Mouse (Mus musculus) macrophage (primary cell): ENCODE data around the gene Rab11fip3. TPM values are rescaled to one million over a fixed set of nuclear protein-coding genes. Genes with fewer than 3 reads are reported as not detected.
"Not testable (repeated sequence)": the region's sequence is repeated elsewhere in the genome, so short reads cannot be mapped to it uniquely, and the experiment has no call there.

Experiments used
- H3K27ac ChIP-seq: fragments of 350-480 bp; formaldehyde crosslinking; 2 replicates; pipeline ENCODE4 v1.9.0; 2021
- H3K36me3 ChIP-seq: fragments of 350-480 bp; formaldehyde crosslinking; 2 replicates; pipeline ENCODE4 v1.9.0; 2021; ENCODE audit errors: inconsistent target
- H3K4me3 ChIP-seq: fragments of 350-480 bp; formaldehyde crosslinking; 2 replicates; pipeline ENCODE4 v1.9.0; 2021; ENCODE audit errors: inconsistent target
- H3K79me2 ChIP-seq: fragments of 350-480 bp; formaldehyde crosslinking; 2 replicates; pipeline ENCODE4 v1.9.0; 2021; ENCODE audit errors: inconsistent target
- WGBS: methylation state at CpG from one replicate; pipeline ENCODE4 v1.1.7; 2026; ENCODE audit warnings: inconsistent platforms; ENCODE audit not compliant: missing documents; 5-methylcytosine and 5-hydroxymethylcytosine counted together
- polyA plus RNA-seq: library from polyadenylated mRNA; stranded (reverse); fragments of 250-400 nt; gene quantifications from 3 replicates; pipeline ENCODE4 v1.2.4, GENCODE M21; 2018; ENCODE audit warnings: inconsistent platforms

The Rab11fip3 gene
- polyA plus RNA-seq, 1 experiment from 2014 or later = 7.6 TPM

GRCm38 (mm10) chr17:26100166-26100565, 30.8 kb upstream of the Rab11fip3 start:
- H3K79me2 ChIP-seq = no peaks in the 10 kb centered on the region
- H3K36me3 ChIP-seq = no peaks in the 10 kb centered on the region
- 74% methylated on average over 2 of the region's 2 CpGs for WGBS
- peak overlapping the region; percentile 87; the same call in 1 of the 2 replicates for H3K27ac ChIP-seq
- H3K4me3 ChIP-seq = no peak overlapping the region

- H3K79me2 ChIP-seq, H3K27ac ChIP-seq, H3K4me3 ChIP-seq, H3K36me3 ChIP-seq: not testable (repeated sequence)
- WGBS = 49% methylated on average over 3 of the region's 3 CpGs
These were observed 30.0 kb upstream of the Rab11fip3 start for GRCm38 (mm10) chr17:26099316-26099715.

GRCm38 (mm10) chr17:26098461-26098860, 29.1 kb upstream of the Rab11fip3 start:
- Histone ChIP-seq H3K27ac (no peak overlapping the region), H3K79me2 (no peaks in the 10 kb centered on the region), H3K36me3 (no peaks in the 10 kb centered on the region), H3K4me3 (no peak overlapping the region)
- 98% methylated on average over 7 of the region's 7 CpGs for WGBS

- Histone ChIP-seq H3K4me3 (peak within 1 kb of the TSS; percentile 46), H3K79me2 (no peaks in the 10 kb centered on the region), H3K36me3 (no peaks in the 10 kb centered on the region), H3K27ac (0 out of 2 replicates have a peak within 1 kb of the TSS, but pooled peaks have one; percentile 25)
- 5% methylated on average over 46 of the region's 47 CpGs for WGBS
These were observed 25.9 kb upstream of the Rab11fip3 start, which contains the start of gene Nme4 for GRCm38 (mm10) chr17:26095121-26095740. Nme4 (minus strand) TSS chr17:26095602.

GRCm38 (mm10) chr17:26094531-26095110, 25.3 kb upstream of the Rab11fip3 start:
- Histone ChIP-seq H3K79me2 (no peaks in the 10 kb centered on the region), H3K27ac (0 out of 2 replicates have a peak overlapping the region, but pooled peaks have one; percentile 25), H3K4me3 (peak overlapping the region; percentile 46), H3K36me3 (no peaks in the 10 kb centered on the region)
- 65% methylated on average over 9 of the region's 9 CpGs for WGBS

- no peaks in the 10 kb centered on the region for H3K36me3 ChIP-seq
- no peaks in the 10 kb centered on the region for H3K79me2 ChIP-seq
- H3K27ac ChIP-seq = peak within 1 kb of the TSS; percentile 51
- 1% methylated on average over 32 of the region's 32 CpGs for WGBS
- peak within 1 kb of the TSS; percentile 81 for H3K4me3 ChIP-seq
These were observed 20.7 kb upstream of the Rab11fip3 start, which contains the start of gene Decr2 for GRCm38 (mm10) chr17:26089905-26090632. Decr2 (minus strand) TSS chr17:26090337.

- H3K79me2 ChIP-seq = no peaks in the 10 kb centered on the region
- H3K27ac ChIP-seq = no peak overlapping the region
- no peak overlapping the region for H3K4me3 ChIP-seq
- no peaks in the 10 kb centered on the region; the same call in 1 of the 2 replicates for H3K36me3 ChIP-seq
- 95% methylated on average over 9 of the region's 9 CpGs for WGBS
These were observed 17.8 kb upstream of the Rab11fip3 start for GRCm38 (mm10) chr17:26087059-26087564.

GRCm38 (mm10) chr17:26080867-26081266, 11.5 kb upstream of the Rab11fip3 start:
- Histone ChIP-seq H3K36me3 (no peaks in the 10 kb centered on the region; the same call in 1 of the 2 replicates), H3K27ac (no peak overlapping the region), H3K4me3 (no peak overlapping the region), H3K79me2 (no peaks in the 10 kb centered on the region)
- WGBS = 66% methylated on average over 2 of the region's 2 CpGs

GRCm38 (mm10) chr17:26078851-26079250, 9.5 kb upstream of the Rab11fip3 start:
- Histone ChIP-seq H3K27ac (no peak overlapping the region), H3K79me2 (no peaks in the 10 kb centered on the region), H3K36me3 (no peaks in the 10 kb centered on the region), H3K4me3 (no peak overlapping the region)
- 89% methylated on average over 2 of the region's 2 CpGs for WGBS

GRCm38 (mm10) chr17:26075246-26075645, 5.9 kb upstream of the Rab11fip3 start:
- Histone ChIP-seq H3K4me3 (no peak overlapping the region), H3K36me3 (no peaks in the 10 kb centered on the region), H3K79me2 (no peaks in the 10 kb centered on the region), H3K27ac (no peak overlapping the region)
- WGBS = 83% methylated on average over 3 of the region's 3 CpGs

GRCm38 (mm10) chr17:26070136-26070535, 781 bp upstream of the Rab11fip3 start:
- H3K36me3 ChIP-seq = no peaks in the 10 kb centered on the region
- no peak overlapping the region for H3K27ac ChIP-seq
- H3K79me2 ChIP-seq = no peaks in the 10 kb centered on the region
- H3K4me3 ChIP-seq = no peak overlapping the region
- whole genome bisulfite sequencing = 27% methylated on average over 6 of the region's 6 CpGs

- H3K79me2 ChIP-seq = no peaks in the 10 kb centered on the region
- H3K36me3 ChIP-seq = no peaks in the 10 kb centered on the region
- H3K4me3 ChIP-seq = peak overlapping the region; percentile 26
- H3K27ac ChIP-seq = no peak overlapping the region
- WGBS = 19% methylated on average over 44 of the region's 44 CpGs
These were observed 1.1 kb downstream of the Rab11fip3 start for GRCm38 (mm10) chr17:26068024-26068830.

- no peaks in the 10 kb centered on the region for H3K36me3 ChIP-seq
- 90% methylated on average over 7 of the region's 7 CpGs for WGBS
- no peak overlapping the region for H3K27ac ChIP-seq
- H3K4me3 ChIP-seq = no peak overlapping the region
- H3K79me2 ChIP-seq = no peaks in the 10 kb centered on the region
These were observed 2.8 kb downstream of the Rab11fip3 start for GRCm38 (mm10) chr17:26066488-26067020.

GRCm38 (mm10) chr17:26064916-26065315, 4.4 kb downstream of the Rab11fip3 start:
- Histone ChIP-seq H3K36me3 (no peaks in the 10 kb centered on the region), H3K79me2 (no peaks in the 10 kb centered on the region), H3K27ac (no peak overlapping the region), H3K4me3 (no peak overlapping the region)
- WGBS = 28% methylated on average over 6 of the region's 6 CpGs
